Mouse (Mus musculus): ENCODE measurements around the gene Brms1.

DNA sequence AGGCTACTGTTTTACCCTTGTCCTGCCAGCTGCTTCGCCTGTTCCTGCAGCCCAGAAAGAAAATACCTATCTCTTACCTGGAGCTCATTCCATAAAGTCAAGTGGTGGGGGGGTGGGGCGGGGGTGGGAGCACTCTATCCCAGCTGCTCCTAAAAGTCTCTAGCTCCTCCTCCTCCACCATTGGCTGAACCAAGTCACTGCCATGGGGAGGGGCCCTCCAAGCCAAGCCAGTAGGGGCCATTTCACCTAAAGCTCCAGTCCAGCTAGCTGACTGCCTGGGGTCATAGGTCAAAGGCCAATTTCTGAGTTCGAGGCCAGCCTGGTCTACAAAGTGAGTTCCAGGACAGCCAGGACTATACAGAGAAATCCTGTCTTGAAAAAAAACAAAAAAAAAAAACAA, 8.5 kb upstream of the Brms1 start:
- no peak for TF ChIP-seq POLR2A (IDR thresholded peaks at IDR 0.05; ENCODE audit: low read depth, low read length)
- TF ChIP-seq CTCF (IDR thresholded peaks at IDR 0.05; ENCODE audit: extremely low read depth, insufficient read length, insufficient replicate concordance, low read depth, low read length), result no peak

Measured in small intestine, adult 2 months (tissue).